Mouse (Mus musculus) urinary bladder, postnatal 0 days (tissue): Measurements from ENCODE around the gene Braf. TPM values are rescaled to one million over a fixed set of nuclear protein-coding genes. Genes with fewer than 3 reads are reported as not detected.

Experiments
- polyA plus RNA-seq: library from polyadenylated mRNA; unstranded; fragments of >200 nt; fragmentation: Nextera tagmentation; extraction: Ambion mirVana; gene quantifications from 2 replicates; pipeline ENCODE4 v1.2.1, GENCODE M21; 2015

Braf gene
- polyA plus RNA-seq, result 9.7 and 11.2 TPM in 2 replicates

GRCm38 (mm10) chr6:39724866-39725711 lies at the start of gene Braf:
TSS of gene Braf (minus strand) at chr6:39725463.

GRCm38 (mm10) chr6:39592401-39593214 lies 132.7 kb downstream of the Braf start, which contains the start of gene Ndufb2:
TSS of gene Ndufb2 (plus strand) at chr6:39592574.

GRCm38 (mm10) chr6:39585517-39585916 lies 139.7 kb downstream of the Braf start, which contains the start of gene Gm42420:
TSS of gene Gm42420 (plus strand) at chr6:39585753.

GRCm38 (mm10) chr6:39573791-39574554 lies 151.3 kb downstream of the Braf start, which contains the start of gene Adck2:
TSS of gene Adck2 (plus strand) at chr6:39573873.

GRCm38 (mm10) chr6:39557723-39558261 lies 167.5 kb downstream of the Braf start, which contains the start of gene Dennd2a:
TSS of gene Dennd2a (minus strand) at chr6:39557867.

Other genes starting within 250 kb of the Braf start
- 5.7 and 6.7 TPM in 2 replicates for gene Dennd2a, start 167.6 kb downstream of the Braf start, polyA plus RNA-seq
- gene Adck2, start 151.6 kb downstream of the Braf start, polyA plus RNA-seq, result 17.2 and 17.9 TPM in 2 replicates
- gene Gm42420, start 139.7 kb downstream of the Braf start, polyA plus RNA-seq, result 1.8 TPM in 1 of 2 replicates, not detected in the other
- 485 and 503 TPM in 2 replicates for gene Ndufb2, start 132.9 kb downstream of the Braf start, polyA plus RNA-seq
- 107 and 113 TPM in 2 replicates for gene Mrps33, start 85.5 kb upstream of the Braf start, polyA plus RNA-seq
- 0.06 and 0.23 TPM in 2 replicates for gene Tmem178b, start 147.8 kb upstream of the Braf start, polyA plus RNA-seq